Comparison of ENCODE assay signal across 13 mouse cellular contexts in the genomic region with DNA sequence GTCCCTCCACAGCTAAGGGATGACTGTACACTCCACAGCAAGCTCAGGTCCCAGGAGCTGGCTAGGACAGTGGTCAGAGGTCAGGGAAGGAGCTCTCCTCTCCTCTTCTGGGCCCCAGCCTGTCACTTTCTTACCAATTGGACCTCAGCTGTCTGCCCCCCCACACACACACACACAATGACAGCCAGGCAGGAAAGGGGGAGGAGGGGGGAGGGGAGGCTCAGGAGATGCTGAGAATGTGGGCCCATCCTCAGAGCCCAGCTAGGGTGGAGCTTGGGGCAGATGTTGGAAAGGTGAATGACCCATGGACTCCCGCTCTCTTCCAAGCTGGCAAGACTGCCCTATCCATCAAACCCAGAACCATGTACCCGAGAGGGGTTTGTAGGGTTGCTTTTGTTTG. TPM values are rescaled to one million over a fixed set of nuclear protein-coding genes. Genes with fewer than 3 reads are reported as not detected.
DNase-seq lines count a peak whose midpoint lies in the region; ATAC-seq lines count a peak whose summit lies in the region.
"Had no signal": no experiment of that assay in that cellular context is flagged by ENCODE, and none has a peak within 500 bp of the region (broad histone marks: within the 10 kb centered on the region; RNA-seq: fewer than 3 reads in every experiment).

No protein-coding gene starts in this region.

- peak overlapping the region; percentile 70 for H3K9ac ChIP-seq in heart, embryonic 14.5 days (ENCODE audit: low read length)
- H3K9ac ChIP-seq in lung, embryonic 15.5 days: no peak overlapping the region
- H3K9ac ChIP-seq in hindbrain, embryonic 15.5 days: no peak overlapping the region
- H3K9ac ChIP-seq in neural tube, embryonic 15.5 days (replicated peaks): no peak overlapping the region
- H3K9ac ChIP-seq: midbrain, embryonic 13.5 days had no signal

- H3K36me3 ChIP-seq in heart, embryonic 14.5 days (ENCODE audit: control insufficient read depth, insufficient read depth, low read length): no peaks in the 10 kb centered on the region
- no peaks in the 10 kb centered on the region for H3K36me3 ChIP-seq in lung, embryonic 15.5 days
- H3K36me3 ChIP-seq in hindbrain, embryonic 15.5 days: no peaks in the 10 kb centered on the region
- H3K36me3 ChIP-seq in neural tube, embryonic 15.5 days: no peaks in the 10 kb centered on the region
- H3K36me3 ChIP-seq: midbrain, embryonic 13.5 days had no signal

- DNase-seq in heart, postnatal 14 days: no peak
- no peak for DNase-seq in lung, postnatal 14 days
- DNase-seq in layer of hippocampus, adult 18-20 months (ENCODE audit: low spot score in 2 of 2): no peak
- DNase-seq: gastrocnemius, postnatal 10 days; right cerebral cortex, postnatal 25 days had no signal

- H3K27me3 ChIP-seq in heart, embryonic 14.5 days (ENCODE audit: control insufficient read depth, insufficient read depth, low read length): no peaks in the 10 kb centered on the region
- no peaks in the 10 kb centered on the region for H3K27me3 ChIP-seq in lung, embryonic 15.5 days
- H3K27me3 ChIP-seq in hindbrain, embryonic 15.5 days: no peaks in the 10 kb centered on the region
- H3K27me3 ChIP-seq in neural tube, embryonic 15.5 days (replicated peaks): no peaks in the 10 kb centered on the region
- H3K27me3 ChIP-seq: CH12.LX; midbrain, embryonic 13.5 days had no signal

- 84% methylated on average over 2 of the region's 2 CpGs for WGBS in heart, embryonic 14.5 days
- WGBS in lung, embryonic 15.5 days: 60% methylated on average over 2 of the region's 2 CpGs
- 59% methylated on average over 2 of the region's 2 CpGs for WGBS in hindbrain, embryonic 15.5 days
- 52% methylated on average over 2 of the region's 2 CpGs for WGBS in neural tube, embryonic 15.5 days

- peaks cover 54 to 76% of the 10 kb centered on the region in 2 experiments for H3K4me1 ChIP-seq in heart, embryonic 14.5 days (ENCODE audit: control insufficient read depth in 2 of 2, insufficient read depth in 2 of 2, low read length in 2 of 2)
- H3K4me1 ChIP-seq in lung, embryonic 15.5 days: peaks cover 58% of the 10 kb centered on the region
- H3K4me1 ChIP-seq in hindbrain, embryonic 15.5 days (replicated peaks): peaks cover 28% of the 10 kb centered on the region
- peaks cover 42% of the 10 kb centered on the region for H3K4me1 ChIP-seq in neural tube, embryonic 15.5 days

- peak overlapping the region; percentile 61 for H3K4me2 ChIP-seq in heart, embryonic 14.5 days (ENCODE audit: low read length)
- peak overlapping the region; percentile 29 for H3K4me2 ChIP-seq in lung, embryonic 15.5 days
- H3K4me2 ChIP-seq in hindbrain, embryonic 15.5 days: 0 out of 2 replicates have a peak overlapping the region, but pooled peaks have one; percentile 6
- peak overlapping the region; percentile 22; the same call in 1 of the 2 replicates for H3K4me2 ChIP-seq in neural tube, embryonic 15.5 days
- H3K4me2 ChIP-seq: midbrain, embryonic 13.5 days had no signal

- H3K27ac ChIP-seq in heart, embryonic 14.5 days (replicated peaks in 1 of 2; ENCODE audit: control insufficient read depth in 1 of 2, insufficient read depth in 1 of 2, low read depth in 2 of 2, low read length in 2 of 2): peak overlapping the region; percentile 20 to 83; a peak in 3 of 4 replicates
- peak overlapping the region; percentile 72; the same call in 1 of the 2 replicates for H3K27ac ChIP-seq in lung, embryonic 15.5 days
- no peak overlapping the region for H3K27ac ChIP-seq in hindbrain, embryonic 15.5 days (replicated peaks)
- no peak overlapping the region for H3K27ac ChIP-seq in neural tube, embryonic 15.5 days (replicated peaks)
- H3K27ac ChIP-seq: left cerebral cortex, adult 2 months; midbrain, embryonic 13.5 days had no signal

- ATAC-seq in heart, embryonic 14.5 days (ENCODE audit: insufficient number of reproducible peaks, insufficient read depth, low FRiP score, low read depth): no peak
- no peak for ATAC-seq in lung, embryonic 15.5 days (ENCODE audit: borderline replicate concordance, extremely low read depth, low FRiP score, low TSS enrichment)
- no peak for ATAC-seq in hindbrain, embryonic 15.5 days (ENCODE audit: low FRiP score, low read depth)
- no peak for ATAC-seq in neural tube, embryonic 15.5 days (ENCODE audit: low FRiP score)
- ATAC-seq in inflammation-experienced regulatory T-cells, adult 6 months: no peak
- ATAC-seq: midbrain, embryonic 13.5 days had no signal

- intact Hi-C loops in heart, postnatal 14 days (cut with DNase I): no loop called here

- peak overlapping the region; percentile 36 to 37 for H3K4me3 ChIP-seq in heart, embryonic 14.5 days (ENCODE audit: control insufficient read depth in 1 of 2, insufficient read depth in 1 of 2, low read depth in 1 of 2, low read length in 2 of 2)
- peak overlapping the region; percentile 11 for H3K4me3 ChIP-seq in lung, embryonic 15.5 days
- H3K4me3 ChIP-seq in hindbrain, embryonic 15.5 days: no peak overlapping the region
- H3K4me3 ChIP-seq in neural tube, embryonic 15.5 days (replicated peaks): no peak overlapping the region
- H3K4me3 ChIP-seq: left cerebral cortex, adult 2 months; midbrain, embryonic 13.5 days had no signal

- no peaks in the 10 kb centered on the region for H3K9me3 ChIP-seq in heart, embryonic 14.5 days (ENCODE audit: control insufficient read depth, low read length)
- H3K9me3 ChIP-seq in lung, embryonic 15.5 days: no peaks in the 10 kb centered on the region
- H3K9me3 ChIP-seq in hindbrain, embryonic 15.5 days: no peaks in the 10 kb centered on the region
- H3K9me3 ChIP-seq in neural tube, embryonic 15.5 days (replicated peaks): no peaks in the 10 kb centered on the region
- H3K9me3 ChIP-seq: midbrain, embryonic 13.5 days had no signal

RNA-seq across cellular contexts. Expression of a gene that starts 2.0 kb away (rescaled TPM):
- 6.5 and 7.2 TPM in 2 replicates for polyA plus RNA-seq in heart, embryonic 14.5 days (2014; fragmentation: Nextera tagmentation; extraction: Ambion mirVana)
- 10 to 100 TPM; 11.3 to 12.1 TPM for total RNA-seq in heart, postnatal 14 days (2021)
- 8.2 and 9.1 TPM in 2 replicates for polyA plus RNA-seq in lung, embryonic 15.5 days (2015; fragmentation: Nextera tagmentation; extraction: Ambion mirVana)
- polyA plus RNA-seq in hindbrain, embryonic 15.5 days (2015; fragmentation: Nextera tagmentation; extraction: Ambion mirVana): 4.6 and 5.1 TPM in 2 replicates
- polyA plus RNA-seq in neural tube, embryonic 15.5 days (2015; fragmentation: Nextera tagmentation; extraction: Ambion mirVana): 6.6 and 9.7 TPM in 2 replicates
- 1 to 10 TPM; 1.5 to 2.5 TPM for total RNA-seq in layer of hippocampus, adult 18-20 months (2021)
- polyA plus RNA-seq in inflammation-experienced regulatory T-cells, adult 6 months (2017; shearing (Covaris generic)): not detected

RNA-seq across cellular contexts. Expression of a gene that starts 19.6 kb away (rescaled TPM):
- polyA plus RNA-seq in heart, embryonic 14.5 days (2014; fragmentation: Nextera tagmentation; extraction: Ambion mirVana): 44.6 and 45.7 TPM in 2 replicates
- total RNA-seq in heart, postnatal 14 days (2021): 10 to 100 TPM; 36.7 to 47.1 TPM
- 40.0 and 44.2 TPM in 2 replicates for polyA plus RNA-seq in lung, embryonic 15.5 days (2015; fragmentation: Nextera tagmentation; extraction: Ambion mirVana)
- polyA plus RNA-seq in hindbrain, embryonic 15.5 days (2015; fragmentation: Nextera tagmentation; extraction: Ambion mirVana): 16.3 and 17.3 TPM in 2 replicates
- 14.4 and 25.2 TPM in 2 replicates for polyA plus RNA-seq in neural tube, embryonic 15.5 days (2015; fragmentation: Nextera tagmentation; extraction: Ambion mirVana)
- total RNA-seq in layer of hippocampus, adult 18-20 months (2021): 10 to 100 TPM; 12.5 to 13.2 TPM
- 10 to 100 TPM; 13.7 to 32.0 (median 31.7) TPM for polyA plus RNA-seq in inflammation-experienced regulatory T-cells, adult 6 months (2017; shearing (Covaris generic))

RNA-seq across cellular contexts. Expression of a gene that starts 26.4 kb away (rescaled TPM):
- 0.46 and 0.53 TPM in 2 replicates for polyA plus RNA-seq in heart, embryonic 14.5 days (2014; fragmentation: Nextera tagmentation; extraction: Ambion mirVana)
- under 1 TPM; 0.31 to 0.49 TPM for total RNA-seq in heart, postnatal 14 days (2021)
- 0.99 and 1.4 TPM in 2 replicates for polyA plus RNA-seq in lung, embryonic 15.5 days (2015; fragmentation: Nextera tagmentation; extraction: Ambion mirVana)
- polyA plus RNA-seq in hindbrain, embryonic 15.5 days (2015; fragmentation: Nextera tagmentation; extraction: Ambion mirVana): 1.8 and 2.2 TPM in 2 replicates
- polyA plus RNA-seq in neural tube, embryonic 15.5 days (2015; fragmentation: Nextera tagmentation; extraction: Ambion mirVana): 2.0 and 2.2 TPM in 2 replicates
- 1 to 10 TPM; 1.1 to 1.4 TPM for total RNA-seq in layer of hippocampus, adult 18-20 months (2021)
- 1 to 10 TPM in 1 of 3 experiments, under 1 TPM in 2; 0.59 to 1.7 (median 0.94) TPM for polyA plus RNA-seq in inflammation-experienced regulatory T-cells, adult 6 months (2017; shearing (Covaris generic))

RNA-seq across cellular contexts. Expression of a gene that starts 28.1 kb away (rescaled TPM):
- polyA plus RNA-seq in heart, embryonic 14.5 days (2014; fragmentation: Nextera tagmentation; extraction: Ambion mirVana): 379 and 410 TPM in 2 replicates
- total RNA-seq in heart, postnatal 14 days (2021): 100 to 1,000 TPM; 318 to 327 TPM
- polyA plus RNA-seq in lung, embryonic 15.5 days (2015; fragmentation: Nextera tagmentation; extraction: Ambion mirVana): 469 and 478 TPM in 2 replicates
- 332 and 343 TPM in 2 replicates for polyA plus RNA-seq in hindbrain, embryonic 15.5 days (2015; fragmentation: Nextera tagmentation; extraction: Ambion mirVana)
- polyA plus RNA-seq in neural tube, embryonic 15.5 days (2015; fragmentation: Nextera tagmentation; extraction: Ambion mirVana): 262 and 325 TPM in 2 replicates
- total RNA-seq in layer of hippocampus, adult 18-20 months (2021): 100 to 1,000 TPM; 228 to 231 TPM
- 100 to 1,000 TPM; 136 to 264 (median 154) TPM for polyA plus RNA-seq in inflammation-experienced regulatory T-cells, adult 6 months (2017; shearing (Covaris generic))

RNA-seq across cellular contexts. Expression of a gene that starts 28.3 kb away (rescaled TPM):
- polyA plus RNA-seq in heart, embryonic 14.5 days (2014; fragmentation: Nextera tagmentation; extraction: Ambion mirVana): 10.0 and 14.9 TPM in 2 replicates
- total RNA-seq in heart, postnatal 14 days (2021): 10 to 100 TPM; 15.5 to 16.6 TPM
- 18.2 and 18.6 TPM in 2 replicates for polyA plus RNA-seq in lung, embryonic 15.5 days (2015; fragmentation: Nextera tagmentation; extraction: Ambion mirVana)
- polyA plus RNA-seq in hindbrain, embryonic 15.5 days (2015; fragmentation: Nextera tagmentation; extraction: Ambion mirVana): 17.6 and 19.5 TPM in 2 replicates
- polyA plus RNA-seq in neural tube, embryonic 15.5 days (2015; fragmentation: Nextera tagmentation; extraction: Ambion mirVana): 16.9 and 19.7 TPM in 2 replicates
- 10 to 100 TPM; 10.7 to 13.5 TPM for total RNA-seq in layer of hippocampus, adult 18-20 months (2021)
- 10 to 100 TPM; 13.8 to 23.8 (median 19.2) TPM for polyA plus RNA-seq in inflammation-experienced regulatory T-cells, adult 6 months (2017; shearing (Covaris generic))

Comparison
In these comparisons a context has a peak if more than half of its experiments do, and no peak if none do; other contexts are left out.
1. H3K27ac ChIP-seq: peak in heart, embryonic 14.5 days (2 of 2) and lung, embryonic 15.5 days (single experiment); none in hindbrain, embryonic 15.5 days (single experiment) and neural tube, embryonic 15.5 days (single experiment).
2. H3K4me2 ChIP-seq: peak in every context shown above with its lines; median percentile 61 in heart, embryonic 14.5 days; 29 in lung, embryonic 15.5 days; 22 in neural tube, embryonic 15.5 days; 6 in hindbrain, embryonic 15.5 days.
3. H3K4me3 ChIP-seq: peak in heart, embryonic 14.5 days (2 of 2) and lung, embryonic 15.5 days (single experiment); none in hindbrain, embryonic 15.5 days (single experiment) and neural tube, embryonic 15.5 days (single experiment).